Mouse (Mus musculus): ENCODE data around the gene Med28. TPM values are rescaled to one million over a fixed set of nuclear protein-coding genes. Genes with fewer than 3 reads are reported as not detected.
A peak's percentile ranks its signal among the peaks of the same experiment; 100 is the strongest.

The Med28 gene
- 90.1 and 100 TPM in 2 replicates for total RNA-seq (2021)
- long read RNA-seq, full-length matches to known transcripts, result 61 of 61 reads
- long read RNA-seq, partial matches to known transcripts, result 0 of 61 reads
- long read RNA-seq, other reads (novel, unspliced or antisense), result 0 of 61 reads

- DNase-seq, result peak; percentile 95
These were observed at the start of gene Med28 for GRCm38 (mm10) chr5:45519960-45520808. Gene Med28 (plus strand): TSS chr5:45520229.

GRCm38 (mm10) chr5:45472880-45473450, 47.1 kb upstream of the Med28 start:
- peak; percentile 24 for DNase-seq

GRCm38 (mm10) chr5:45473521-45473920, 46.5 kb upstream of the Med28 start:
- DNase-seq, result no peak

GRCm38 (mm10) chr5:45474215-45474614, 45.8 kb upstream of the Med28 start:
- DNase-seq, result no peak

- no peak for DNase-seq
These were observed 45.3 kb upstream of the Med28 start for GRCm38 (mm10) chr5:45474758-45475157.

GRCm38 (mm10) chr5:45475771-45476170, 44.3 kb upstream of the Med28 start:
- DNase-seq, result no peak

GRCm38 (mm10) chr5:45476288-45476687, 43.7 kb upstream of the Med28 start:
- no peak for DNase-seq

GRCm38 (mm10) chr5:45477601-45478000, 42.4 kb upstream of the Med28 start:
- DNase-seq, result no peak

GRCm38 (mm10) chr5:45480066-45480465, 40.0 kb upstream of the Med28 start:
- DNase-seq, result no peak

- DNase-seq, result no peak
These were observed 38.9 kb upstream of the Med28 start for GRCm38 (mm10) chr5:45481125-45481524.

- DNase-seq, result no peak
These were observed 37.4 kb upstream of the Med28 start for GRCm38 (mm10) chr5:45482607-45483006.

GRCm38 (mm10) chr5:45483654-45484053, 36.4 kb upstream of the Med28 start:
- no peak for DNase-seq

- no peak for DNase-seq
These were observed 28.3 kb upstream of the Med28 start for GRCm38 (mm10) chr5:45491776-45492175.

GRCm38 (mm10) chr5:45493191-45494092, 26.6 kb upstream of the Med28 start, which contains the start of gene Lap3:
Gene Lap3 (plus strand): TSS chr5:45493374.
- peak; percentile 100 for DNase-seq

GRCm38 (mm10) chr5:45494093-45494755, 25.8 kb upstream of the Med28 start:
- DNase-seq, result no peak

GRCm38 (mm10) chr5:45495429-45495975, 24.5 kb upstream of the Med28 start:
- no peak for DNase-seq

GRCm38 (mm10) chr5:45496042-45496441, 24.0 kb upstream of the Med28 start:
- no peak for DNase-seq

- DNase-seq, result no peak
These were observed 23.6 kb upstream of the Med28 start for GRCm38 (mm10) chr5:45496479-45496878.

GRCm38 (mm10) chr5:45496930-45497550, 23.0 kb upstream of the Med28 start:
- no peak for DNase-seq

- no peak for DNase-seq
These were observed 22.5 kb upstream of the Med28 start for GRCm38 (mm10) chr5:45497564-45497963.

GRCm38 (mm10) chr5:45510071-45510470, 10.0 kb upstream of the Med28 start:
- DNase-seq, result no peak

Measured in adrenal gland, postnatal 25 days (tissue).